Mouse (Mus musculus) adrenal gland, adult (tissue): ENCODE measurements around the gene Ccl22.

Source experiments
- DNase-seq, 2 experiments: peaks; one replicate each; pipeline ENCODE4 v3.0.0; 2022 to 2023; ENCODE audit warnings: low spot score in 1 of 2; ENCODE audit not compliant: inconsistent age in 2 of 2

The Ccl22 gene

GRCm38 (mm10) chr8:94776346-94776745 is 31.0 kb downstream of the Ccl22 start:
- no peak for DNase-seq

GRCm38 (mm10) chr8:94778036-94778435 is 32.6 kb downstream of the Ccl22 start:
- DNase-seq, result peak in 1 of 2 experiments; percentile 32

GRCm38 (mm10) chr8:94778473-94778872 is 33.1 kb downstream of the Ccl22 start:
- DNase-seq, result peak; percentile 45 to 70

- no peak for DNase-seq
Observed at GRCm38 (mm10) chr8:94778895-94779533, 33.6 kb downstream of the Ccl22 start.

- DNase-seq, result no peak
Observed at GRCm38 (mm10) chr8:94779534-94780294, 34.3 kb downstream of the Ccl22 start.

- no peak for DNase-seq
Observed at GRCm38 (mm10) chr8:94780491-94781154, 35.2 kb downstream of the Ccl22 start.

GRCm38 (mm10) chr8:94781155-94781837 is 35.9 kb downstream of the Ccl22 start:
- DNase-seq, result no peak

- peak; percentile 40 to 65 for DNase-seq
Observed at GRCm38 (mm10) chr8:94781838-94782235, 36.4 kb downstream of the Ccl22 start.

- DNase-seq, result no peak
Observed at GRCm38 (mm10) chr8:94783890-94784289, 38.5 kb downstream of the Ccl22 start.

- peak; percentile 72 to 88 for DNase-seq
Observed at GRCm38 (mm10) chr8:94785247-94785985, 40.0 kb downstream of the Ccl22 start.

GRCm38 (mm10) chr8:94785995-94786595 is 40.7 kb downstream of the Ccl22 start:
- DNase-seq, result no peak

- peak; percentile 63 to 85 for DNase-seq
Observed at GRCm38 (mm10) chr8:94787524-94788501, 42.4 kb downstream of the Ccl22 start.

GRCm38 (mm10) chr8:94789256-94789955 is 44.0 kb downstream of the Ccl22 start:
- DNase-seq, result no peak

- DNase-seq, result no peak
Observed at GRCm38 (mm10) chr8:94794368-94794767, 49.0 kb downstream of the Ccl22 start.

- no peak for DNase-seq
Observed at GRCm38 (mm10) chr8:94794782-94795181, 49.4 kb downstream of the Ccl22 start.

- no peak for DNase-seq
Observed at GRCm38 (mm10) chr8:94800278-94800968, 55.0 kb downstream of the Ccl22 start.
